Mouse (Mus musculus): ENCODE results near the gene Dnaja3. TPM values are rescaled to one million over a fixed set of nuclear protein-coding genes. Genes with fewer than 3 reads are reported as not detected.
"Not testable (repeated sequence)": the region's sequence is repeated elsewhere in the genome, so short reads cannot be mapped to it uniquely, and the experiment has no call there.

The Dnaja3 gene
- polyA plus RNA-seq, 1 experiment from 2014 or later, result 78.3 TPM

- Histone ChIP-seq H3K4me3 (no peak overlapping the region), H3K27ac (no peak overlapping the region), H3K9me3 (no peaks in the 10 kb centered on the region), H3K36me3 (peaks cover 56% of the 10 kb centered on the region), H3K4me1 (no peaks in the 10 kb centered on the region), H3K27me3 (ENCODE audit: insufficient read depth, poor library complexity, severe bottlenecking) (no peaks in the 10 kb centered on the region)
- 26% methylated on average over 3 of the region's 3 CpGs for WGBS
- peak; percentile 92 for DNase-seq (ENCODE audit: low spot score)
Measured at GRCm38 (mm10) chr16:4667190-4667808, 27.5 kb downstream of the Dnaja3 start.

- 76% methylated on average over 5 of the region's 5 CpGs for WGBS
- Histone ChIP-seq H3K4me3 (no peak overlapping the region), H3K27ac (no peak overlapping the region), H3K36me3 (peaks cover 58% of the 10 kb centered on the region), H3K4me1 (no peaks in the 10 kb centered on the region), H3K27me3 (ENCODE audit: insufficient read depth, poor library complexity, severe bottlenecking) (no peaks in the 10 kb centered on the region), H3K9me3 (no peaks in the 10 kb centered on the region)
- DNase-seq (ENCODE audit: low spot score), result no peak
Measured at GRCm38 (mm10) chr16:4670317-4670716, 30.5 kb downstream of the Dnaja3 start.

- WGBS, result 85% methylated on average over 4 of the region's 4 CpGs
- DNase-seq (ENCODE audit: low spot score), result no peak
- no peak overlapping the region for H3K4me3 ChIP-seq
- H3K9me3 ChIP-seq, result no peaks in the 10 kb centered on the region
- H3K27me3 ChIP-seq (ENCODE audit: insufficient read depth, poor library complexity, severe bottlenecking), result no peaks in the 10 kb centered on the region
- no peak overlapping the region for H3K27ac ChIP-seq
- peaks cover 40% of the 10 kb centered on the region for H3K36me3 ChIP-seq
- H3K4me1 ChIP-seq, result peaks cover 14% of the 10 kb centered on the region
Measured at GRCm38 (mm10) chr16:4674091-4674490, 34.3 kb downstream of the Dnaja3 start.

- H3K36me3 ChIP-seq, result peaks cover 27% of the 10 kb centered on the region
- no peaks in the 10 kb centered on the region for H3K27me3 ChIP-seq (ENCODE audit: insufficient read depth, poor library complexity, severe bottlenecking)
- no peak overlapping the region for H3K4me3 ChIP-seq
- DNase-seq (ENCODE audit: low spot score), result no peak
- no peaks in the 10 kb centered on the region for H3K9me3 ChIP-seq
- no peak overlapping the region for H3K27ac ChIP-seq
- 93% methylated on average over 5 of the region's 5 CpGs for WGBS
- peaks cover 18% of the 10 kb centered on the region for H3K4me1 ChIP-seq
Measured at GRCm38 (mm10) chr16:4676836-4677235, 37.0 kb downstream of the Dnaja3 start.

GRCm38 (mm10) chr16:4678080-4678479, 38.3 kb downstream of the Dnaja3 start:
- H3K4me3 ChIP-seq, result no peak overlapping the region; the same call in 1 of the 2 replicates
- H3K27me3 ChIP-seq (ENCODE audit: insufficient read depth, poor library complexity, severe bottlenecking), result no peaks in the 10 kb centered on the region
- no peak for DNase-seq (ENCODE audit: low spot score)
- no peak overlapping the region for H3K27ac ChIP-seq
- no peaks in the 10 kb centered on the region for H3K9me3 ChIP-seq
- peaks cover 27% of the 10 kb centered on the region for H3K36me3 ChIP-seq
- H3K4me1 ChIP-seq, result peaks cover 21% of the 10 kb centered on the region
- WGBS, result 62% methylated on average over 5 of the region's 5 CpGs

- Histone ChIP-seq H3K4me1 (peaks cover 21% of the 10 kb centered on the region), H3K27ac (peak within 1 kb of the TSS; percentile 88), H3K4me3 (peak within 1 kb of the TSS; percentile 85), H3K27me3 (ENCODE audit: insufficient read depth, poor library complexity, severe bottlenecking) (no peaks in the 10 kb centered on the region), H3K9me3 (no peaks in the 10 kb centered on the region), H3K36me3 (peaks cover 18% of the 10 kb centered on the region)
- WGBS, result under 1% methylated on average over 47 of the region's 47 CpGs
- peak; percentile 98 for DNase-seq (ENCODE audit: low spot score)
Measured at GRCm38 (mm10) chr16:4679121-4680018, 39.6 kb downstream of the Dnaja3 start, which contains the start of gene Coro7. Gene Coro7, minus strand, starts transcription at chr16:4679777.

GRCm38 (mm10) chr16:4680922-4681455, 41.2 kb downstream of the Dnaja3 start:
- not testable (repeated sequence) for H3K27ac ChIP-seq; H3K9me3 ChIP-seq; H3K27me3 ChIP-seq (ENCODE audit: insufficient read depth, poor library complexity, severe bottlenecking); H3K4me3 ChIP-seq; DNase-seq (ENCODE audit: low spot score); H3K36me3 ChIP-seq
- WGBS, result 78% methylated on average over 3 of the region's 3 CpGs
- H3K4me1 ChIP-seq, result peaks cover 33% of the 10 kb centered on the region

- H3K4me1 ChIP-seq, result peaks cover 33% of the 10 kb centered on the region
- H3K4me3 ChIP-seq, result peak overlapping the region; percentile 81; the same call in 1 of the 2 replicates
- no peaks in the 10 kb centered on the region for H3K27me3 ChIP-seq (ENCODE audit: insufficient read depth, poor library complexity, severe bottlenecking)
- DNase-seq (ENCODE audit: low spot score), result no peak
- H3K36me3 ChIP-seq, result peaks cover 11% of the 10 kb centered on the region
- no peaks in the 10 kb centered on the region for H3K9me3 ChIP-seq
- WGBS, result 69% methylated on average over 4 of the region's 4 CpGs
- H3K27ac ChIP-seq, result 0 out of 2 replicates have a peak overlapping the region, but pooled peaks have one; percentile 92
Measured at GRCm38 (mm10) chr16:4682628-4683179, 42.9 kb downstream of the Dnaja3 start.

GRCm38 (mm10) chr16:4683193-4683580, 43.4 kb downstream of the Dnaja3 start:
- H3K27ac ChIP-seq, result peak overlapping the region; percentile 92
- no peaks in the 10 kb centered on the region for H3K9me3 ChIP-seq
- 30% methylated on average over 9 of the region's 9 CpGs for WGBS
- H3K4me1 ChIP-seq, result peaks cover 28% of the 10 kb centered on the region
- no peak for DNase-seq (ENCODE audit: low spot score)
- H3K27me3 ChIP-seq (ENCODE audit: insufficient read depth, poor library complexity, severe bottlenecking), result no peaks in the 10 kb centered on the region
- peaks cover 16% of the 10 kb centered on the region for H3K36me3 ChIP-seq
- H3K4me3 ChIP-seq, result peak overlapping the region; percentile 81

GRCm38 (mm10) chr16:4683581-4684456, 44.0 kb downstream of the Dnaja3 start:
- WGBS, result under 1% methylated on average over 54 of the region's 54 CpGs
- Histone ChIP-seq H3K4me3 (peak overlapping the region; percentile 81), H3K9me3 (no peaks in the 10 kb centered on the region), H3K36me3 (peaks cover 20% of the 10 kb centered on the region), H3K27ac (peak overlapping the region; percentile 92), H3K27me3 (ENCODE audit: insufficient read depth, poor library complexity, severe bottlenecking) (no peaks in the 10 kb centered on the region), H3K4me1 (peaks cover 22% of the 10 kb centered on the region)
- peak; percentile 97 for DNase-seq (ENCODE audit: low spot score)

GRCm38 (mm10) chr16:4684457-4684791, 44.6 kb downstream of the Dnaja3 start:
- H3K4me3 ChIP-seq, result peak overlapping the region; percentile 81
- peak overlapping the region; percentile 92 for H3K27ac ChIP-seq
- no peaks in the 10 kb centered on the region for H3K27me3 ChIP-seq (ENCODE audit: insufficient read depth, poor library complexity, severe bottlenecking)
- peaks cover 26% of the 10 kb centered on the region for H3K36me3 ChIP-seq
- no peak for DNase-seq (ENCODE audit: low spot score)
- H3K9me3 ChIP-seq, result no peaks in the 10 kb centered on the region
- WGBS, result 1% methylated on average over 9 of the region's 9 CpGs
- peaks cover 16% of the 10 kb centered on the region; the same call in 1 of the 2 replicates for H3K4me1 ChIP-seq

GRCm38 (mm10) chr16:4689371-4689770, 49.6 kb downstream of the Dnaja3 start:
- H3K27me3 ChIP-seq (ENCODE audit: insufficient read depth, poor library complexity, severe bottlenecking); DNase-seq (ENCODE audit: low spot score); H3K4me3 ChIP-seq; H3K27ac ChIP-seq; H3K9me3 ChIP-seq: not testable (repeated sequence)
- Histone ChIP-seq H3K36me3 (peaks cover 72% of the 10 kb centered on the region), H3K4me1 (peaks cover 12% of the 10 kb centered on the region; the same call in 1 of the 2 replicates)
- WGBS, result 96% methylated on average over 4 of the region's 4 CpGs

Data from heart, embryonic 10.5 days (tissue).